Mouse (Mus musculus) stomach, postnatal 0 days (tissue): ENCODE data around the gene Foxc2.

ENCODE experiments used
- CTCF ChIP-seq: IDR thresholded peaks from 2 replicates; pipeline ENCODE4 v1.5.1; 2016; ENCODE audit warnings: antibody characterized with exemption, low read depth, mild to moderate bottlenecking, moderate library complexity
- EP300 ChIP-seq: optimal IDR thresholded peaks from 2 replicates; pipeline ENCODE3; 2016; ENCODE audit warnings: antibody characterized with exemption

DNA sequence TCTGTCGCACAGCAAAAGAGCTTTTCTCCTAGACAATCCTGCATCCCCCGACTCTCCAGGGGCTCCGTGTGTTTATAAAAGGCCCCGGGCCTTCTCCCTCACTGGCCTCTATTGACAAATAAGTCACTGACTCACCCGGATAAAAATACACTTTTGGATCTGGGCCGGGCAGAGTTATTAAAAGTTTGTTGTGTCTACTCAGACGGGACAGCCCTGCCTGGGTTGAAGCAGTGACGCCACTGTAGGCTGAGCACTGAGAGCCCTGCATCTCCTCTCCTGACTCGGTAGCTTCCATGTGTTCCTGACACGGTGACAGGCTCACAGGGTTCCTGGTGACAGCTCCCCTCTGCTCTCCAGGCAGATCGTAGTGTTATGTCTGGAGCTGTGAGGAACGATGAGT, 36.4 kb downstream of the Foxc2 start:
- TF ChIP-seq CTCF: no peak
- no peak for TF ChIP-seq EP300
